In the genomic region with DNA sequence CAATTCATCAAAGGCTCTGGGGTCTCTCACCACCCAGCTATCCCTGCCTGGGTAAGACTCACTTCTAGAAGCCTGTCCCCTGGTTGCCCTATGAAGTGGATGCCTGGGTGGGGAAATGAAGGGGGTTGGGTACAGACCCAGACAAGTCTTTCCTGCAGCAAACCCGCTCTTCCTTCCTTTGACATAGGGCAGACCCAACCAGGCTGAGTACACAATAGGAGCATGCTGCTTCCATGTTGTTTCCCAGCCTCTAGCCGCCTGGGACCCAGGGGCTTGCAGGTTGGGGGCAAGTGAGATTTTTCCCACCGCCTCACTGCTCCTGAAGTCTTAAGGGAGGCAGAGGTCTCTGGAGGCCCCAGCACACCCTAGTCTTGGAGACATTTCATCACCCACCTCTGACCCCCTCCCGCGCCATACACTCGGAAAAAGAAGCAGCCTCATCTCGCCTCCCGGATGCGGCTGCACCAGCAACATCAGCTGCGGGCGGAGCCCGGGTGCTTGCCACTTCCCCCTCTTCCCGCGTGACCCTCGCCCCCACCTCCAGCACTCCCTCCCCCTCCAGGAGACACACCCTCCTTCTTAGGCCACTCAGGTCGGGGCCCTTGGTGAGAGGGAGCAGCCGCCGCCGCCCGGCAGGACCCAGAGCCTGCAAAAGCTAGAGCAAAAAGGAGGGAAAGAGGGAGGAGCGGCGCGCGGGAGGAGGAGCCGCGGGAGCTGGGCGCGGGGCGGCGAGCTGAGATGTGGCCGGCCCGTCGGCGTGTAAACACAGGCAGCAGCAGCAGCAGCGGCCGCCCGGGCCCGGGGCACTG, we compare ENCODE assay signal across 8 mouse cellular contexts. TPM values are rescaled to one million over a fixed set of nuclear protein-coding genes. Genes with fewer than 3 reads are reported as not detected.
DNase-seq lines count a peak whose midpoint lies in the region; ATAC-seq and TF ChIP-seq lines count a peak whose summit lies in the region.

A gene (plus strand): TSS at position 746 of the 809 bp plus-strand sequence.

- H3K36me3 ChIP-seq in hindbrain, postnatal 0 days (ENCODE audit: insufficient read depth, low read length): no peaks in the 10 kb centered on the region
- H3K36me3 ChIP-seq in megakaryocyte, embryonic 14.5 days (replicated peaks; ENCODE audit: low read length): no peaks in the 10 kb centered on the region

- H3K27ac ChIP-seq in cortical plate, adult 2 months (ENCODE audit: insufficient read depth, low read length): no peak within 1 kb of the TSS
- H3K27ac ChIP-seq in hindbrain, postnatal 0 days: peak within 1 kb of the TSS; percentile 64

- H3K4me3 ChIP-seq in cortical plate, adult 2 months (ENCODE audit: insufficient read depth, low read length): peak within 1 kb of the TSS; percentile 63
- peak within 1 kb of the TSS; percentile 57 for H3K4me3 ChIP-seq in hindbrain, postnatal 0 days (ENCODE audit: low read length)
- peak within 1 kb of the TSS; percentile 93 for H3K4me3 ChIP-seq in megakaryocyte, embryonic 14.5 days (replicated peaks)

- DNase-seq in gastrocnemius, adult 8-10 months (ENCODE audit: low spot score in 2 of 2): peak; percentile 31 to 51
- DNase-seq in hindbrain, postnatal 0 days (ENCODE audit: low spot score): peak; percentile 59
- peak; percentile 12 to 69 for DNase-seq in left cerebral cortex, postnatal 10 days (ENCODE audit: extremely low spot score in 1 of 2, low spot score in 2 of 2)
- peak; percentile 20 to 23 for DNase-seq in right cerebral cortex, adult 2 months (ENCODE audit: low spot score in 2 of 2)
- peak; percentile 23 for DNase-seq in urinary bladder, postnatal 25 days (ENCODE audit: low spot score)

- TF ChIP-seq POLR2A in cortical plate, adult 2 months (IDR thresholded peaks at IDR 0.05; ENCODE audit: extremely low read depth, insufficient read depth, low read length): no peak

- H3K4me1 ChIP-seq in cortical plate, adult 2 months (ENCODE audit: control insufficient read depth, insufficient read depth, low read length): no peaks in the 10 kb centered on the region
- no peaks in the 10 kb centered on the region for H3K4me1 ChIP-seq in hindbrain, postnatal 0 days (ENCODE audit: insufficient read depth, low read length)
- peaks cover 25% of the 10 kb centered on the region; the same call in 1 of the 2 replicates for H3K4me1 ChIP-seq in megakaryocyte, embryonic 14.5 days

- TF ChIP-seq CTCF in cortical plate, adult 2 months (IDR thresholded peaks at IDR 0.05; ENCODE audit: extremely low read depth, insufficient read depth, low read length): no peak
- no peak for TF ChIP-seq CTCF in hindbrain, postnatal 0 days (IDR thresholded peaks at IDR 0.05; ENCODE audit: low read depth)

- 22% methylated on average over 24 of the region's 38 CpGs for WGBS in hindbrain, postnatal 0 days

- ATAC-seq in activated CD4-positive, CD25-positive, alpha-beta regulatory T cell, adult 4 months: peak; percentile 70
- ATAC-seq in hindbrain, postnatal 0 days: peak; percentile 82

- H3K9me3 ChIP-seq in hindbrain, postnatal 0 days (ENCODE audit: low read length): no peaks in the 10 kb centered on the region
- no peaks in the 10 kb centered on the region for H3K9me3 ChIP-seq in megakaryocyte, embryonic 14.5 days

- peak within 1 kb of the TSS; percentile 55 for H3K9ac ChIP-seq in hindbrain, postnatal 0 days (replicated peaks; ENCODE audit: low read length)

- peak within 1 kb of the TSS; percentile 59 for H3K4me2 ChIP-seq in hindbrain, postnatal 0 days (ENCODE audit: low read depth, low read length)

- intact Hi-C loops in left cerebral cortex, postnatal 10 days (cut with DNase I): no loop called here

- no peaks in the 10 kb centered on the region for H3K27me3 ChIP-seq in hindbrain, postnatal 0 days (ENCODE audit: insufficient read depth, low read length)
- peaks cover 20% of the 10 kb centered on the region for H3K27me3 ChIP-seq in megakaryocyte, embryonic 14.5 days (replicated peaks)

RNA-seq across cellular contexts. Expression of the gene that starts here (rescaled TPM):
- polyA plus RNA-seq in activated CD4-positive, CD25-positive, alpha-beta regulatory T cell, adult 4 months (2017; shearing (Covaris generic)): 10 to 100 TPM; 39.7 to 43.9 TPM
- polyA plus RNA-seq in cortical plate, adult 2 months (2012; rRNA removed): 4.1 TPM in 2 replicates
- 1 to 10 TPM; 1.5 to 3.2 (median 2.3) TPM for total RNA-seq in gastrocnemius, adult 8-10 months (2022)
- total RNA-seq in hindbrain, postnatal 0 days (2014; rRNA removed): 17.9 and 22.1 TPM in 2 replicates
- polyA plus RNA-seq in hindbrain, postnatal 0 days (2015; fragmentation: Nextera tagmentation; extraction: Ambion mirVana): 7.0 and 7.8 TPM in 2 replicates
- total RNA-seq in left cerebral cortex, postnatal 10 days (2021): 10 to 100 TPM in 1 of 2 experiments, 1 to 10 TPM in 1; 9.0 to 11.2 TPM
- 0.46 TPM in 1 of 2 replicates, not detected in the other for polyA plus RNA-seq in megakaryocyte, embryonic 14.5 days (2012; ENCODE audit: insufficient read depth, low replicate concordance)
